Mouse (Mus musculus): Measurements from ENCODE around the gene Flnb.

Gene Flnb

GRCm38 (mm10) chr14:7862226-7862625 is 44.5 kb downstream of the Flnb start:
- no peak for DNase-seq (ENCODE audit: extremely low spot score)

- no peak for DNase-seq (ENCODE audit: extremely low spot score)
These were observed 45.4 kb downstream of the Flnb start for GRCm38 (mm10) chr14:7863199-7863598.

- no peak for DNase-seq (ENCODE audit: extremely low spot score)
These were observed 46.2 kb downstream of the Flnb start for GRCm38 (mm10) chr14:7863871-7864505.

GRCm38 (mm10) chr14:7864506-7864899 is 46.7 kb downstream of the Flnb start:
- DNase-seq (ENCODE audit: extremely low spot score): no peak

GRCm38 (mm10) chr14:7867224-7867623 is 49.5 kb downstream of the Flnb start:
- DNase-seq (ENCODE audit: extremely low spot score): no peak

- no peak for DNase-seq (ENCODE audit: extremely low spot score)
These were observed 50.1 kb downstream of the Flnb start for GRCm38 (mm10) chr14:7867841-7868240.

GRCm38 (mm10) chr14:7869796-7870195 is 52.0 kb downstream of the Flnb start:
- no peak for DNase-seq (ENCODE audit: extremely low spot score)

GRCm38 (mm10) chr14:7873552-7873951 is 55.8 kb downstream of the Flnb start:
- DNase-seq (ENCODE audit: extremely low spot score): no peak

- DNase-seq (ENCODE audit: extremely low spot score): no peak
These were observed 56.7 kb downstream of the Flnb start for GRCm38 (mm10) chr14:7874495-7874894.

GRCm38 (mm10) chr14:7877957-7878356 is 60.2 kb downstream of the Flnb start:
- no peak for DNase-seq (ENCODE audit: extremely low spot score)

GRCm38 (mm10) chr14:7880389-7880788 is 62.6 kb downstream of the Flnb start:
- DNase-seq (ENCODE audit: extremely low spot score): no peak

GRCm38 (mm10) chr14:7881533-7881932 is 63.8 kb downstream of the Flnb start:
- DNase-seq (ENCODE audit: extremely low spot score): no peak

- DNase-seq (ENCODE audit: extremely low spot score): no peak
These were observed 64.3 kb downstream of the Flnb start for GRCm38 (mm10) chr14:7882050-7882449.

- no peak for DNase-seq (ENCODE audit: extremely low spot score)
These were observed 66.4 kb downstream of the Flnb start for GRCm38 (mm10) chr14:7884158-7884557.

- no peak for DNase-seq (ENCODE audit: extremely low spot score)
These were observed 67.1 kb downstream of the Flnb start for GRCm38 (mm10) chr14:7884841-7885240.

- DNase-seq (ENCODE audit: extremely low spot score): no peak
These were observed 67.8 kb downstream of the Flnb start for GRCm38 (mm10) chr14:7885540-7885939.

GRCm38 (mm10) chr14:7886008-7886407 is 68.3 kb downstream of the Flnb start:
- DNase-seq (ENCODE audit: extremely low spot score): no peak

- no peak for DNase-seq (ENCODE audit: extremely low spot score)
These were observed 69.4 kb downstream of the Flnb start for GRCm38 (mm10) chr14:7887171-7887570.

GRCm38 (mm10) chr14:7888294-7888693 is 70.5 kb downstream of the Flnb start:
- no peak for DNase-seq (ENCODE audit: extremely low spot score)

- DNase-seq (ENCODE audit: extremely low spot score): no peak
These were observed 71.3 kb downstream of the Flnb start for GRCm38 (mm10) chr14:7888811-7889651.

GRCm38 (mm10) chr14:7889834-7890233 is 72.1 kb downstream of the Flnb start:
- no peak for DNase-seq (ENCODE audit: extremely low spot score)

GRCm38 (mm10) chr14:7891401-7891800 is 73.6 kb downstream of the Flnb start:
- no peak for DNase-seq (ENCODE audit: extremely low spot score)

- no peak for DNase-seq (ENCODE audit: extremely low spot score)
These were observed 78.4 kb downstream of the Flnb start for GRCm38 (mm10) chr14:7896126-7896525.

All from embryo, embryonic 9.5 days (tissue).